ENCODE assay signal across 24 mouse cellular contexts in genomic region chr9:96371075-96371474, GRCm38 (mm10). TPM values are rescaled to one million over a fixed set of nuclear protein-coding genes. Genes with fewer than 3 reads are reported as not detected.
DNase-seq lines count a peak whose midpoint lies in the region; ATAC-seq and TF ChIP-seq lines count a peak whose summit lies in the region.
"Had no signal": no experiment of that assay in that cellular context is flagged by ENCODE, and none has a peak within 500 bp of the region (broad histone marks: within the 10 kb centered on the region; RNA-seq: fewer than 3 reads in every experiment).

No protein-coding gene starts in this region.

- H3K4me3 ChIP-seq in heart, embryonic 15.5 days = no peak overlapping the region
- no peak overlapping the region for H3K4me3 ChIP-seq in lung, embryonic 14.5 days (ENCODE audit: low read depth, low read length)
- H3K4me3 ChIP-seq in stomach, embryonic 15.5 days (replicated peaks) = no peak overlapping the region
- no peak overlapping the region for H3K4me3 ChIP-seq in stomach, postnatal 0 days (ENCODE audit: low read depth, low read length)
- H3K4me3 ChIP-seq: embryonic facial prominence, embryonic 15.5 days; erythroblast, embryonic 14.5 days; forebrain, embryonic 12.5 days; forebrain, embryonic 15.5 days; heart, embryonic 12.5 days; hindbrain, embryonic 12.5 days; hindbrain, embryonic 15.5 days had no signal

- H3K36me3 ChIP-seq in heart, embryonic 15.5 days = no peaks in the 10 kb centered on the region
- H3K36me3 ChIP-seq in lung, embryonic 14.5 days (ENCODE audit: insufficient read depth) = no peaks in the 10 kb centered on the region
- no peaks in the 10 kb centered on the region for H3K36me3 ChIP-seq in stomach, embryonic 15.5 days
- no peaks in the 10 kb centered on the region for H3K36me3 ChIP-seq in stomach, postnatal 0 days (ENCODE audit: control insufficient read depth, insufficient read depth, low read length)
- H3K36me3 ChIP-seq: embryonic facial prominence, embryonic 15.5 days; forebrain, embryonic 12.5 days; forebrain, embryonic 15.5 days; heart, embryonic 12.5 days; hindbrain, embryonic 12.5 days; hindbrain, embryonic 15.5 days had no signal

- DNase-seq in heart, postnatal 14 days = no peak
- DNase-seq in lung, embryonic 14.5 days = peak; percentile 72
- DNase-seq in lung, postnatal 10 days = no peak
- DNase-seq in stomach, postnatal 0 days (ENCODE audit: low spot score) = no peak
- DNase-seq in embryo, embryonic 10.5 days (ENCODE audit: low spot score) = no peak
- DNase-seq: adrenal gland, adult 2 months; adrenal gland, postnatal 14 days; cerebellum, adult 11 months; cerebellum, adult 2 months; cerebellum, adult 9-11 months; cerebellum, postnatal 25 days; embryo, embryonic 11 days; gastrocnemius, postnatal 25 days; heart, adult 18-20 months had no signal

- no peak for TF ChIP-seq CTCF in lung, embryonic 14.5 days (IDR thresholded peaks at IDR 0.05; ENCODE audit: low read depth)
- TF ChIP-seq CTCF in stomach, postnatal 0 days (IDR thresholded peaks at IDR 0.05; ENCODE audit: low read depth) = no peak

- H3K9ac ChIP-seq in heart, embryonic 15.5 days = no peak overlapping the region
- no peak overlapping the region for H3K9ac ChIP-seq in lung, embryonic 14.5 days
- no peak overlapping the region for H3K9ac ChIP-seq in stomach, embryonic 15.5 days
- H3K9ac ChIP-seq in stomach, postnatal 0 days (ENCODE audit: low read length) = no peak overlapping the region
- H3K9ac ChIP-seq: embryonic facial prominence, embryonic 15.5 days; forebrain, embryonic 12.5 days; forebrain, embryonic 15.5 days; heart, embryonic 12.5 days; hindbrain, embryonic 12.5 days; hindbrain, embryonic 15.5 days had no signal

- no peak for TF ChIP-seq EP300 in stomach, postnatal 0 days (optimal IDR thresholded peaks at IDR 0.05)

- no peaks in the 10 kb centered on the region for H3K27me3 ChIP-seq in heart, embryonic 15.5 days
- H3K27me3 ChIP-seq in lung, embryonic 14.5 days (ENCODE audit: insufficient read depth, low read length) = no peaks in the 10 kb centered on the region
- no peaks in the 10 kb centered on the region for H3K27me3 ChIP-seq in stomach, embryonic 15.5 days (replicated peaks)
- no peaks in the 10 kb centered on the region for H3K27me3 ChIP-seq in stomach, postnatal 0 days (ENCODE audit: control insufficient read depth, insufficient read depth, low read length)
- H3K27me3 ChIP-seq: embryonic facial prominence, embryonic 15.5 days; forebrain, embryonic 12.5 days; forebrain, embryonic 15.5 days; heart, embryonic 12.5 days; hindbrain, embryonic 12.5 days; hindbrain, embryonic 15.5 days had no signal

- H3K27ac ChIP-seq in heart, embryonic 15.5 days = peak overlapping the region; percentile 18; the same call in 1 of the 2 replicates
- H3K27ac ChIP-seq in lung, embryonic 14.5 days (ENCODE audit: low read depth) = no peak overlapping the region
- 0 out of 2 replicates have a peak overlapping the region, but pooled peaks have one; percentile 35 for H3K27ac ChIP-seq in stomach, embryonic 15.5 days
- no peak overlapping the region for H3K27ac ChIP-seq in stomach, postnatal 0 days (replicated peaks)
- H3K27ac ChIP-seq: embryonic facial prominence, embryonic 15.5 days; forebrain, embryonic 12.5 days; forebrain, embryonic 15.5 days; hindbrain, embryonic 12.5 days; hindbrain, embryonic 15.5 days had no signal

- H3K4me1 ChIP-seq in heart, embryonic 15.5 days (replicated peaks) = no peaks in the 10 kb centered on the region
- no peaks in the 10 kb centered on the region for H3K4me1 ChIP-seq in lung, embryonic 14.5 days (ENCODE audit: insufficient read depth)
- H3K4me1 ChIP-seq in stomach, embryonic 15.5 days = no peaks in the 10 kb centered on the region
- no peaks in the 10 kb centered on the region for H3K4me1 ChIP-seq in stomach, postnatal 0 days (replicated peaks; ENCODE audit: control insufficient read depth, insufficient read depth)
- H3K4me1 ChIP-seq: embryonic facial prominence, embryonic 15.5 days; forebrain, embryonic 12.5 days; forebrain, embryonic 15.5 days; hindbrain, embryonic 12.5 days; hindbrain, embryonic 15.5 days had no signal

- intact Hi-C loops in heart, postnatal 14 days (cut with DNase I) = no loop called here

- WGBS in heart, embryonic 15.5 days = 75% methylated on average over 5 of the region's 5 CpGs
- WGBS in lung, embryonic 14.5 days = 65% methylated on average over 5 of the region's 5 CpGs
- 51% methylated on average over 5 of the region's 5 CpGs for WGBS in stomach, embryonic 15.5 days
- 56% methylated on average over 5 of the region's 5 CpGs for WGBS in stomach, postnatal 0 days

- H3K4me2 ChIP-seq in heart, embryonic 15.5 days = no peak overlapping the region
- no peak overlapping the region for H3K4me2 ChIP-seq in lung, embryonic 14.5 days
- H3K4me2 ChIP-seq in stomach, embryonic 15.5 days = no peak overlapping the region
- H3K4me2 ChIP-seq in stomach, postnatal 0 days (replicated peaks; ENCODE audit: low read depth) = no peak overlapping the region
- H3K4me2 ChIP-seq: embryonic facial prominence, embryonic 15.5 days; forebrain, embryonic 12.5 days; forebrain, embryonic 15.5 days; heart, embryonic 12.5 days; hindbrain, embryonic 12.5 days; hindbrain, embryonic 15.5 days had no signal

- ATAC-seq in heart, embryonic 15.5 days (replicated peaks; ENCODE audit: insufficient number of reproducible peaks, insufficient read depth, low FRiP score, low read depth) = no peak
- ATAC-seq in lung, embryonic 14.5 days (ENCODE audit: insufficient read depth) = peak; percentile 59; the same call in 1 of the 2 replicates
- no peak for ATAC-seq in stomach, embryonic 15.5 days (ENCODE audit: insufficient read depth, low FRiP score, low read depth)
- no peak for ATAC-seq in stomach, postnatal 0 days (ENCODE audit: low FRiP score, low TSS enrichment)
- ATAC-seq: CD4-positive, CD25-positive, alpha-beta regulatory T cell, adult 4 months; forebrain, embryonic 15.5 days had no signal

- H3K9me3 ChIP-seq in heart, embryonic 15.5 days (replicated peaks) = no peaks in the 10 kb centered on the region
- no peaks in the 10 kb centered on the region for H3K9me3 ChIP-seq in lung, embryonic 14.5 days (ENCODE audit: low read depth, low read length)
- H3K9me3 ChIP-seq in stomach, embryonic 15.5 days = no peaks in the 10 kb centered on the region
- no peaks in the 10 kb centered on the region for H3K9me3 ChIP-seq in stomach, postnatal 0 days (ENCODE audit: control insufficient read depth, low read length)
- H3K9me3 ChIP-seq: embryonic facial prominence, embryonic 15.5 days; forebrain, embryonic 12.5 days; forebrain, embryonic 15.5 days; heart, embryonic 12.5 days; hindbrain, embryonic 12.5 days; hindbrain, embryonic 15.5 days had no signal

RNA-seq across cellular contexts. Expression of gene Atp1b3, which starts 6.8 kb away (rescaled TPM):
- polyA plus RNA-seq in heart, embryonic 15.5 days (2015; fragmentation: Nextera tagmentation; extraction: Ambion mirVana) = 120 and 130 TPM in 2 replicates
- 10 to 100 TPM; 70.8 to 72.2 TPM for total RNA-seq in heart, postnatal 14 days (2021)
- 181 and 185 TPM in 2 replicates for polyA plus RNA-seq in lung, embryonic 14.5 days (2014; fragmentation: Nextera tagmentation; extraction: Ambion mirVana)
- polyA plus RNA-seq in stomach, embryonic 15.5 days (2015; fragmentation: Nextera tagmentation; extraction: Ambion mirVana) = 164 and 165 TPM in 2 replicates
- polyA plus RNA-seq in stomach, postnatal 0 days (2015; fragmentation: Nextera tagmentation; extraction: Ambion mirVana) = 143 TPM in 2 replicates

Comparison
In these comparisons a context has a peak if more than half of its experiments do, and no peak if none do; other contexts are left out.
1. H3K27ac ChIP-seq: peak in heart, embryonic 15.5 days (single experiment) and stomach, embryonic 15.5 days (single experiment); none in lung, embryonic 14.5 days (single experiment) and stomach, postnatal 0 days (single experiment).